Mouse (Mus musculus) spleen, adult 2 months (tissue): ENCODE results near the gene Trank1. TPM values are rescaled to one million over a fixed set of nuclear protein-coding genes. Genes with fewer than 3 reads are reported as not detected.

Experiments
- DNase-seq, 2 experiments: peaks; one replicate each; pipeline versions ENCODE4 v3.0.0 to v3.0.0-alpha.2; 2012 to 2021; ENCODE audit warnings: low spot score in 2 of 2, low read depth in 1 of 2
- H3K27ac ChIP-seq: fragments of 200-500 bp; 2 replicates; pipeline ENCODE4 v1.5.1; 2012; ENCODE audit warnings: low read length, inconsistent platforms; ENCODE audit not compliant: insufficient read depth
- H3K27me3 ChIP-seq: fragments of 200-500 bp; 2 replicates; pipeline ENCODE4 v1.6.1; 2012; ENCODE audit warnings: mild to moderate bottlenecking, moderate library complexity, low read length, inconsistent platforms; ENCODE audit not compliant: control insufficient read depth, insufficient read depth
- H3K36me3 ChIP-seq: fragments of 200-500 bp; 2 replicates; pipeline ENCODE4 v1.6.1; 2012; ENCODE audit warnings: mild to moderate bottlenecking, low read length, inconsistent platforms; ENCODE audit not compliant: control insufficient read depth, insufficient read depth
- H3K4me1 ChIP-seq: fragments of 200-500 bp; 2 replicates; pipeline ENCODE4 v1.6.1; 2011; ENCODE audit warnings: inconsistent platforms; ENCODE audit not compliant: control insufficient read depth, insufficient read depth, insufficient read length
- H3K4me3 ChIP-seq: fragments of 200-500 bp; 2 replicates; pipeline ENCODE4 v1.5.1; 2011; ENCODE audit warnings: mild to moderate bottlenecking, inconsistent platforms; ENCODE audit not compliant: insufficient read depth, insufficient read length; ENCODE audit errors: extremely low read depth
- CTCF ChIP-seq: fragments of 200-500 bp; IDR thresholded peaks from 2 replicates; pipeline ENCODE4 v1.5.1; 2011; ENCODE audit warnings: mild to moderate bottlenecking, inconsistent platforms; ENCODE audit not compliant: insufficient read depth, insufficient read length, insufficient replicate concordance; ENCODE audit errors: extremely low read depth
- POLR2A ChIP-seq: fragments of 200-500 bp; IDR thresholded peaks from 2 replicates; pipeline ENCODE4 v1.6.1; 2011; ENCODE audit warnings: low read depth, low read length, inconsistent platforms
- WGBS: fragments of 180-500 bp; shearing (Covaris S2); methylation state at CpG from one replicate; pipeline ENCODE4 v1.1.7; 2018; 5-methylcytosine and 5-hydroxymethylcytosine counted together
- polyA plus RNA-seq: library from polyadenylated mRNA; depleted of rRNA; stranded (reverse); fragments of >200 nt; gene quantifications from 2 replicates; pipeline ENCODE4 v1.2.3, GENCODE M21; 2012

Trank1 gene
- polyA plus RNA-seq, 1 experiment, result not detected

DNA sequence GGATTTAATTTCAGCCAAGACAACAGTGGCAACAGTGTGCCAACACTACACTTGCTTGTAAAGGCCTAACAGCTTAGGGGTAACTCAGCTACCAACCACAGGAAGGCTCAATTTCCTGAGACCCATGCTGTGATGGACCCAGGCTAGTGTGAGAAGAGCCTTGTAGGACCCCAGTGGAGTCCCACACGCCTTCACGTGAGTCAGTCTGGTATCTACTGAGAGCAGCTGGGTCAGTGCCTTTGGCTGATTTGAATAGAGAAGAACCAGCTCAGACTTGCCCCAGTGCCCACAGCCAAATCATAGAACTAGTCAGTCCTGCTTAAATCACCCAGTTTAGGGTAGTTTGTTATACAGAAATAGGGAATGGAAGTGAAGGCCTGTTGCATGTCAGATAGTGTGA is 86.5 kb downstream of the Trank1 start:
- Histone ChIP-seq H3K27me3 (no peaks in the 10 kb centered on the region), H3K27ac (no peak overlapping the region), H3K36me3 (no peaks in the 10 kb centered on the region), H3K4me3 (no peak overlapping the region), H3K4me1 (no peaks in the 10 kb centered on the region)
- WGBS, result 84% methylated on average over 2 of the region's 2 CpGs
- TF ChIP-seq POLR2A, result no peak
- TF ChIP-seq CTCF, result no peak
- no peak for DNase-seq

DNA sequence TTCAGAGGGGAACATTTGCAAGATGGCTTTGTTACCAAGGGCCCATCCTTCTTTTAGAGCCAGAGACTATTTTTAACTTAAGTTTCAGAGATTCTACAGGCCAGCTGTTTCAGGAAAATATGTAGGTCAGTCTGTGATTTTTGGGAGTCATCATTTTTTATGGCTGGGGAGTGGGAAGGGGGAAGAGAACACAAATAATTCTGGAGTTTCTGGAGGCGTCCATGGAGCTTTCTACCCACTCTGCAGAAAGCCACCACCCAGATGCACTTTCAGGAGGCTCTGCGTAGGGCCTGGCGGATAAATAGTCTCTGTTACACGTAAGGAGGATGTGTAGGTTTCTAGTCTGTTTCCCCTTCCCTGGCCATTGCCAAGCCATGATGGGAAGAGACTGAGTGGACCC is 88.5 kb downstream of the Trank1 start:
- TF ChIP-seq POLR2A, result no peak
- TF ChIP-seq CTCF, result no peak
- H3K36me3 ChIP-seq, result no peaks in the 10 kb centered on the region
- H3K4me3 ChIP-seq, result no peak overlapping the region
- 78% methylated on average over 4 of the region's 4 CpGs for WGBS
- H3K27ac ChIP-seq, result no peak overlapping the region
- H3K27me3 ChIP-seq, result no peaks in the 10 kb centered on the region
- no peaks in the 10 kb centered on the region for H3K4me1 ChIP-seq
- no peak for DNase-seq

DNA sequence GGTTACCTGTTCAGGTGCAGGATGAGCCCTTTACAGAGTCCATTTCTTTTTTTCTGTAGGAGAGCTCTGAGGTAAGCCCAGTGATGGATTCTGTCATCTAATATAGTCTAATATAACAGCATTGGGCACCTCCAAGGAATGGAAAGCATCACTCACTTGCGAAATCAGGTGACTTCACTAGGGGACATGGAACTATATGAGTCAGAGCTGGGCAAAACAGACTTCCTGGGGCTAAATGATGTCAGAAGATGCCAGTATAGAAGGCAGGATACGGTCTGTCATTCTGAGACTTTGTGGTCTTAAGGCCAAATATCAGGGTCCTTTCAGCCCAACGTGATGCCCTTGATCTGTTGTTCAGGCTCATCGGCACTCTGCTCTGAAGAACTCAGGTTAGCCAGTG is 91.6 kb downstream of the Trank1 start:
- WGBS, result 85% methylated on average over 4 of the region's 4 CpGs
- Histone ChIP-seq H3K4me3 (no peak overlapping the region), H3K4me1 (no peaks in the 10 kb centered on the region), H3K27me3 (no peaks in the 10 kb centered on the region), H3K36me3 (no peaks in the 10 kb centered on the region), H3K27ac (no peak overlapping the region)
- no peak for TF ChIP-seq POLR2A
- TF ChIP-seq CTCF, result no peak
- DNase-seq, result no peak

DNA sequence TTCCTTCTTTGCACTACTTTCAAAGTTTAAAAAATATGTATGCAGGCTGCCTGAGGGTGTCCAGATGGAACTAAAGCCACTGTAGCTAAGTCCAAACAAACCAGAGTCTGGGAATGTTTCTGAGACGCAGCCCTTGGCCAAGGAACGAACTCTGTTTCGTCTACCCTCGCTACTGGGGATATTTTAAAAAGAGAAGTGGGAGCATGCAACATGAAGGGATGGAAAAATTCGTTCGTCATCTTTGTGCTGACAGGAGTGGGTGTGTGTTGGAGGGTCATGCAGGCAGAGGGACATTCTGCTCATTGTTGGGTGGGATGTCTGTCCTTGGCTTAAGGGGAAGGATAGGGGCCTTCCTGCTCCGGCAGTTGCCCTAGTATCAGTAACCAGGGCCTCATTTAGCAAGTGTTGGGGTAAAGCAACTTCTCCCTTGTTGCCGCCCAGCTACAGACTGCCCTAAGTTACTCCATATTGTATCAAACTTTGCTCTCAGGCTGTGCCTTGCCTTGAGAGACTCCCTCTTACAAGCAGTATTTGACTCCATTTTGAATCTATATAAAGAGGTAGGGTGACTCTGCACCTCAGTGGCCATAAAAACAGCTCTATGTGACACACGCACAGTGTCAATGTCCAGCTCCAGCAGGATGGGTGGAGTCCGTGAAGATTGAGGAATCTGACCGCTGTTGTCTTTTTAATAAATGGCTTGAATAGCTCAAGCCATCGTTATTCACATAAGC is 93.0 kb downstream of the Trank1 start:
- no peak for DNase-seq
- TF ChIP-seq CTCF (no peak), POLR2A (no peak)
- H3K4me1 ChIP-seq, result no peaks in the 10 kb centered on the region
- no peaks in the 10 kb centered on the region for H3K36me3 ChIP-seq
- no peak overlapping the region for H3K27ac ChIP-seq
- WGBS, result 83% methylated on average over 12 of the region's 12 CpGs
- no peak overlapping the region for H3K4me3 ChIP-seq
- no peaks in the 10 kb centered on the region for H3K27me3 ChIP-seq

DNA sequence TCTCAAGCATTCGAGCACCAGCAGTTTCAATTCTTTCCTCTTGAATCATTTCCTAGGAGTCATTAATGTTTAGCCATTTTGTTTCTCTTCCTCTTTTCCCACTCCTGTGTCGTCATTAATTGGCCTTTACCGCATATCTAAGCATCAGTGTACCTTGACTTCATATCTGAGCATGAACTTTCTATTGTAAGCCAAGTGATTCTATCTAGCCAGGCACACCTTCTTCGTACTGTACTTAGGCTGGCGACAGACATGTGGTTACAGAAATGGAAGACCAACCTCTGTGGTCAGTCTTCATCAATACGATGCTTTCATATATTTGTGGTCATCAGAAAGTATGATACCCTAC is 93.5 kb downstream of the Trank1 start:
- WGBS, result 76% methylated on average over 6 of the region's 6 CpGs
- H3K4me3 ChIP-seq, result no peak overlapping the region
- no peak for TF ChIP-seq POLR2A
- TF ChIP-seq CTCF, result no peak
- DNase-seq, result no peak
- no peaks in the 10 kb centered on the region for H3K36me3 ChIP-seq
- H3K4me1 ChIP-seq, result no peaks in the 10 kb centered on the region
- no peak overlapping the region for H3K27ac ChIP-seq
- no peaks in the 10 kb centered on the region for H3K27me3 ChIP-seq

DNA sequence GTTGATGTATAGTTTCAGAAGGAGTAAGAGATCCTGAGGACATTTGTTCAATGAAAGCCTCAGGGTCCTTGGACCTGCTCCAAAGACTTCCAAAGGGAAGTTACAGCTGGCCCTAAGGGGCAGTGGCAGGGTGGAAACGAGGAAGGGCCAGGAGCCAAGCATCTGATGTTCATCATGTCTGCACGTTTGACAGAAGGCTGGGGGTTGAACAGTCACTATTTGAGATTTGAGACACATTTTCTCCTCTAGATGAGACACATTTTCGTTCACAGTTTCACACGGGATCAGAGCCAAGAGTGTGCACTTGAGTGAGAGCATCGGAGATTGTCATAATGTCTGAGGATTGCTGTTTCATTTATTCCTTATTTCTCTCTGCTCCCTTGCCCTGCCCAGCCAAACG is 96.5 kb downstream of the Trank1 start:
- Histone ChIP-seq H3K4me3 (no peak overlapping the region), H3K27me3 (no peaks in the 10 kb centered on the region), H3K4me1 (no peaks in the 10 kb centered on the region), H3K27ac (no peak overlapping the region), H3K36me3 (no peaks in the 10 kb centered on the region)
- no peak for DNase-seq
- TF ChIP-seq POLR2A (no peak), CTCF (no peak)
- WGBS, result 64% methylated on average over 6 of the region's 6 CpGs

DNA sequence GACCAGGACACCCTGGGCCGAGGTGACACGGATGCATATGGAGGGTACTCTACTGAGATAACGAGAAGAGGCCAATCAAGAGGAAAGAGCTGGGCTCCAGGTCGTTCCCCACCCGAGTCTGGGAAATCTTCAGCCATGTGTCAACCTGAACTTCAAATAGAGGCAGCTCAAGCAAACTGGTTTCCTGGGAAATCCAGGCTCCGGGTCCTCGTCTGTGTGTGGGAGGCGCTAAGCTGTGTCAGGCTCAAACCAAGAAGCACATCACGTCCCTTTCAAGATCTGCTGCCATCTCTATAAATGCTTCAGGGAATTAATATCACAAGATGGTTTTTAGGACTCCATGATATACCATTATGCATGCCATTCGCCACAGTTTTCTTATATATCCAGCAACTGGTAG is 96.9 kb downstream of the Trank1 start:
- no peak for DNase-seq
- no peaks in the 10 kb centered on the region for H3K27me3 ChIP-seq
- no peak overlapping the region for H3K27ac ChIP-seq
- no peaks in the 10 kb centered on the region for H3K36me3 ChIP-seq
- no peak overlapping the region for H3K4me3 ChIP-seq
- WGBS, result 76% methylated on average over 10 of the region's 10 CpGs
- TF ChIP-seq POLR2A (no peak), CTCF (no peak)
- H3K4me1 ChIP-seq, result no peaks in the 10 kb centered on the region
